Mouse (Mus musculus) hindbrain, embryonic 14.5 days (tissue): ENCODE measurements at regions not wholly inside any gene's neighbourhood (a gene's known extent, or its start where the extent isn't known, plus 50 kb on each side); places are given as distances from the start of the nearest gene placed in this dataset.

Experiments used
- ATAC-seq: fragments of 200-750 bp; cut with Nextera tagmentation; 2 replicates; pipeline ENCODE4 v1.8.0; 2017; ENCODE audit warnings: moderate number of reproducible peaks, mild to moderate bottlenecking, moderate TSS enrichment, moderate library complexity; ENCODE audit not compliant: low FRiP score
- DNase-seq: peaks from one replicate; pipeline ENCODE4 v3.0.0-alpha.2; 2015; ENCODE audit warnings: low spot score
- H3K27ac ChIP-seq: fragments of 300-500 bp; sonication (generic); 2 replicates; pipeline ENCODE4 v1.5.1; 2014; ENCODE audit warnings: mild to moderate bottlenecking, moderate library complexity
- H3K27me3 ChIP-seq: fragments of 300-500 bp; sonication (generic); 2 replicates; pipeline ENCODE4 v1.6.1; 2014; ENCODE audit warnings: mild to moderate bottlenecking, low read length, mixed read lengths; ENCODE audit not compliant: control insufficient read depth, insufficient read depth
- H3K36me3 ChIP-seq: fragments of 300-500 bp; sonication (generic); replicated peaks from 2 replicates; pipeline ENCODE4 v1.6.1; 2014; ENCODE audit not compliant: control insufficient read depth, insufficient read depth
- H3K4me1 ChIP-seq: fragments of 300-500 bp; sonication (generic); replicated peaks from 2 replicates; pipeline ENCODE4 v1.6.1; 2014; ENCODE audit warnings: antibody characterized with exemption, low read length, mixed read lengths; ENCODE audit not compliant: control insufficient read depth, insufficient read depth
- H3K4me2 ChIP-seq: fragments of 300-500 bp; sonication (generic); replicated peaks from 2 replicates; pipeline ENCODE4 v1.6.1; 2014; ENCODE audit warnings: mild to moderate bottlenecking, moderate library complexity
- H3K4me3 ChIP-seq: fragments of 300-500 bp; sonication (generic); replicated peaks from 2 replicates; pipeline ENCODE4 v1.5.1; 2014; ENCODE audit warnings: mild to moderate bottlenecking, low read length
- H3K9ac ChIP-seq: fragments of 300-500 bp; sonication (generic); 2 replicates; pipeline ENCODE4 v1.6.1; 2014
- H3K9me3 ChIP-seq: fragments of 300-500 bp; sonication (generic); 2 replicates; pipeline ENCODE4 v1.6.1; 2016; ENCODE audit warnings: low read length; ENCODE audit not compliant: control insufficient read depth
- WGBS: fragments of 180-500 bp; shearing (Covaris S2); extraction: QIAGEN DNeasy Blood & Tissue Kit; methylation state at CpG from one replicate; pipeline ENCODE4 v1.1.7; 2014; 5-methylcytosine and 5-hydroxymethylcytosine counted together

- H3K4me1 ChIP-seq: no peaks in the 10 kb centered on the region; the same call in 1 of the 2 replicates
- no peaks in the 10 kb centered on the region; the same call in 1 of the 2 replicates for H3K9me3 ChIP-seq
- ATAC-seq (no peak), DNase-seq (no peak)
- no peak overlapping the region for H3K4me3 ChIP-seq
- H3K9ac ChIP-seq: no peak overlapping the region
- H3K27me3 ChIP-seq: no peaks in the 10 kb centered on the region
- H3K4me2 ChIP-seq: no peak overlapping the region
- no peak overlapping the region for H3K27ac ChIP-seq
- WGBS: 88% methylated on average over 7 of the region's 7 CpGs
- no peaks in the 10 kb centered on the region for H3K36me3 ChIP-seq
Observed at GRCm38 (mm10) chr10:117910426-117910825, 64.6 kb upstream of the Rap1b start.

DNA sequence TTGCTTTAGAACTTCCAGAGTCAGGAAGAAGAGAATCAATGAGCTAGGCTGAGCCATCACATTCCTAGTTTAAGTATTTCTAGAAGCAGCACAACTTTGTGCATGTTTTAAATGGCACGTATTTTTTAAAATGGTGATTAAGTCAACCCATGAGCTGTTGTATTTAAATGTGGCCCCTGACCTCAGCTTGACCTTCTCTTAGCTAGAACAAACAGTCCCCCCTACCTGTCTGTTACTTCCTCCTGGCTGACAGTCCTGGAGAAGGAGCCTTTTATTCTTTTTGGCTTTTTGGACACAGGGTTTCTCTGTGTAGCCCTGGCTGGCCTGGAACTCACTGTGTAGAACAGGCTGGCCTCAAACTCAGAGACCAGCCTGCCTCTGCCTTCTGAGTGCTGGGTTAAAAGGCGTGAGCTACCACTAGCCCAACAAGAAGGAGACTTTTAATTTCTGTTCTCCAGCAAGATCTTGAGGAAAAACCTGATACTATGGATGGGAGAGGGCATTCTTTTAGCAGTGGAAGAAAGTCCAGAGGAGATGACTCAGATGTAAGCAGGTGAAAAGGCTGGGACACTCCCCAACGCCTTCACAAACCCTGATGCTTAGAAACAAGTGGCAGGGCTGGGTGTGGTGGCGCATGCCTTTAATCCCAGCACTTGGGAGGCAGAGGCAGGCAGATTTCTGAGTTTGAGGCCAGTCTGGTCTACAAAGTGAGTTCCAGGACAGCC is 69.3 kb upstream of the Rap1b start:
- Histone ChIP-seq H3K9ac (no peak overlapping the region), H3K4me3 (no peak overlapping the region), H3K4me1 (no peaks in the 10 kb centered on the region), H3K9me3 (no peaks in the 10 kb centered on the region; the same call in 1 of the 2 replicates), H3K4me2 (no peak overlapping the region), H3K27me3 (no peaks in the 10 kb centered on the region), H3K27ac (no peak overlapping the region), H3K36me3 (no peaks in the 10 kb centered on the region)
- ATAC-seq (no peak), DNase-seq (no peak)
- 90% methylated on average over 4 of the region's 4 CpGs for WGBS

- no peaks in the 10 kb centered on the region for H3K36me3 ChIP-seq
- no peak overlapping the region for H3K4me2 ChIP-seq
- H3K27ac ChIP-seq: no peak overlapping the region
- no peaks in the 10 kb centered on the region for H3K4me1 ChIP-seq
- WGBS: 76% methylated on average over 7 of the region's 7 CpGs
- no peak overlapping the region for H3K9ac ChIP-seq
- no peak for ATAC-seq
- H3K27me3 ChIP-seq: no peaks in the 10 kb centered on the region
- H3K4me3 ChIP-seq: no peak overlapping the region
- no peak for DNase-seq
- H3K9me3 ChIP-seq: no peaks in the 10 kb centered on the region; the same call in 1 of the 2 replicates
Observed at GRCm38 (mm10) chr10:117916280-117916679, 70.4 kb upstream of the Rap1b start.

DNA sequence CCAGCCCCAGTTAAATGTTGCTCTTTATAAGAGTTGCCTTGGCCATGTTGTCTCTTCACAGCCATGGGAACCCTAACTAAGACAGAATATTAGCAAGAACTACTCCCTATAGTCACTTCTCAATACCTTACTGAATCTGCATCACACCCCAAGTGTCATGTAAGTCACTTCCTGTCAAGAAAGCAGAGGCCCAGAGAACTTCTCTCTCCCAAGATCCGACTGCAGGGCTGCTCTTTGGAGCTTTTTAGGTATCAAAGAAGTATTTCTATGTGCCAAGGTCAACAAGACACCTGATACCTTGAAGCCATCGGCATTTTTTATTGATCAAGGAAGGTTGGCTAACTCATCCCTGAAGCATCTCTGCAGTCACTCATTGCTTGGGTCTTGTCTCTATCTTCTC is 72.0 kb upstream of the Rap1b start:
- ATAC-seq (no peak), DNase-seq (no peak)
- H3K4me2 ChIP-seq: no peak overlapping the region
- H3K27ac ChIP-seq: no peak overlapping the region
- H3K9ac ChIP-seq: no peak overlapping the region
- H3K4me1 ChIP-seq: no peaks in the 10 kb centered on the region
- 86% methylated on average over 2 of the region's 2 CpGs for WGBS
- H3K4me3 ChIP-seq: no peak overlapping the region
- H3K36me3 ChIP-seq: no peaks in the 10 kb centered on the region
- no peaks in the 10 kb centered on the region for H3K9me3 ChIP-seq
- H3K27me3 ChIP-seq: no peaks in the 10 kb centered on the region

- WGBS: 89% methylated on average over 8 of the region's 8 CpGs
- no peak overlapping the region for H3K4me3 ChIP-seq
- no peak for ATAC-seq
- no peak for DNase-seq
- H3K9ac ChIP-seq: no peak overlapping the region
- no peaks in the 10 kb centered on the region for H3K9me3 ChIP-seq
- H3K4me2 ChIP-seq: no peak overlapping the region
- H3K36me3 ChIP-seq: no peaks in the 10 kb centered on the region
- no peaks in the 10 kb centered on the region for H3K27me3 ChIP-seq
- H3K27ac ChIP-seq: no peak overlapping the region
- H3K4me1 ChIP-seq: no peaks in the 10 kb centered on the region
Observed at GRCm38 (mm10) chr10:117918616-117919015, 72.8 kb upstream of the Rap1b start.

GRCm38 (mm10) chr10:117919186-117919941 is 73.5 kb upstream of the Rap1b start:
- Histone ChIP-seq H3K9ac (no peak overlapping the region), H3K4me1 (no peaks in the 10 kb centered on the region), H3K4me3 (no peak overlapping the region), H3K27ac (no peak overlapping the region), H3K9me3 (no peaks in the 10 kb centered on the region), H3K36me3 (no peaks in the 10 kb centered on the region), H3K4me2 (no peak overlapping the region), H3K27me3 (no peaks in the 10 kb centered on the region)
- ATAC-seq (no peak), DNase-seq (no peak)
- 93% methylated on average over 7 of the region's 7 CpGs for WGBS

- Histone ChIP-seq H3K4me2 (no peak overlapping the region), H3K4me1 (no peaks in the 10 kb centered on the region), H3K9me3 (no peaks in the 10 kb centered on the region), H3K27me3 (no peaks in the 10 kb centered on the region), H3K4me3 (no peak overlapping the region), H3K9ac (no peak overlapping the region), H3K36me3 (no peaks in the 10 kb centered on the region), H3K27ac (no peak overlapping the region)
- no peak for DNase-seq
- ATAC-seq: no peak
- 94% methylated on average over 7 of the region's 7 CpGs for WGBS
Observed at GRCm38 (mm10) chr10:117925186-117925585, 79.4 kb upstream of the Rap1b start.

GRCm38 (mm10) chr10:117925611-117926555 is 80.0 kb upstream of the Rap1b start:
- H3K4me2 ChIP-seq: no peak overlapping the region
- H3K27me3 ChIP-seq: no peaks in the 10 kb centered on the region
- ATAC-seq: no peak

GRCm38 (mm10) chr10:117928998-117929397 is 83.2 kb upstream of the Rap1b start:
- H3K27me3 ChIP-seq: no peaks in the 10 kb centered on the region
- H3K4me2 ChIP-seq: no peak overlapping the region
- H3K9me3 ChIP-seq: no peaks in the 10 kb centered on the region
- no peak overlapping the region for H3K4me3 ChIP-seq
- no peak overlapping the region for H3K27ac ChIP-seq
- WGBS: 64% methylated on average over 5 of the region's 5 CpGs
- H3K4me1 ChIP-seq: no peaks in the 10 kb centered on the region
- no peaks in the 10 kb centered on the region for H3K36me3 ChIP-seq
- no peak overlapping the region for H3K9ac ChIP-seq
- DNase-seq (no peak), ATAC-seq (no peak)

More at GRCm38 (mm10) chr10:117925611-117926555, 80.0 kb upstream of the Rap1b start:
- Histone ChIP-seq H3K9ac (no peak overlapping the region), H3K4me1 (no peaks in the 10 kb centered on the region), H3K9me3 (no peaks in the 10 kb centered on the region), H3K27ac (no peak overlapping the region), H3K36me3 (no peaks in the 10 kb centered on the region), H3K4me3 (no peak overlapping the region)
- 94% methylated on average over 31 of the region's 31 CpGs for WGBS
- no peak for DNase-seq
